Mouse (Mus musculus): ENCODE results near the gene Bag1.
"Not testable (repeated sequence)": the region's sequence is repeated elsewhere in the genome, so short reads cannot be mapped to it uniquely, and the experiment has no call there.

Bag1 gene

GRCm38 (mm10) chr4:40934369-40934768, 13.7 kb downstream of the Bag1 start:
- DNase-seq: not testable (repeated sequence)

- DNase-seq: no peak
Measured at GRCm38 (mm10) chr4:40933694-40934093, 14.4 kb downstream of the Bag1 start.

GRCm38 (mm10) chr4:40929046-40929445, 19.0 kb downstream of the Bag1 start:
- DNase-seq: no peak

- no peak for DNase-seq
Measured at GRCm38 (mm10) chr4:40925568-40925967, 22.5 kb downstream of the Bag1 start.

- no peak for DNase-seq
Measured at GRCm38 (mm10) chr4:40923087-40923651, 24.9 kb downstream of the Bag1 start.

- DNase-seq: no peak
Measured at GRCm38 (mm10) chr4:40921288-40921687, 26.8 kb downstream of the Bag1 start.

- DNase-seq: no peak
Measured at GRCm38 (mm10) chr4:40920576-40920975, 27.5 kb downstream of the Bag1 start.

- no peak for DNase-seq
Measured at GRCm38 (mm10) chr4:40919785-40920184, 28.3 kb downstream of the Bag1 start, which contains the start of gene Spink4. Spink4 (plus strand) TSS chr4:40920052.

- DNase-seq: no peak
Measured at GRCm38 (mm10) chr4:40916592-40917155, 31.4 kb downstream of the Bag1 start.

GRCm38 (mm10) chr4:40915947-40916346, 32.1 kb downstream of the Bag1 start:
- no peak for DNase-seq

- no peak for DNase-seq
Measured at GRCm38 (mm10) chr4:40914287-40914867, 33.7 kb downstream of the Bag1 start.

GRCm38 (mm10) chr4:40908261-40908969, 39.7 kb downstream of the Bag1 start:
- DNase-seq: no peak

GRCm38 (mm10) chr4:40906298-40906697, 41.8 kb downstream of the Bag1 start:
- no peak for DNase-seq

GRCm38 (mm10) chr4:40900612-40901011, 47.5 kb downstream of the Bag1 start:
- no peak for DNase-seq

- no peak for DNase-seq
Measured at GRCm38 (mm10) chr4:40900071-40900470, 48.0 kb downstream of the Bag1 start.

GRCm38 (mm10) chr4:40899264-40899663, 48.8 kb downstream of the Bag1 start:
- DNase-seq: no peak

GRCm38 (mm10) chr4:40898476-40899044, 49.5 kb downstream of the Bag1 start:
- no peak for DNase-seq

- no peak for DNase-seq
Measured at GRCm38 (mm10) chr4:40895646-40896045, 52.4 kb downstream of the Bag1 start.

GRCm38 (mm10) chr4:40895118-40895517, 53.0 kb downstream of the Bag1 start:
- no peak for DNase-seq

GRCm38 (mm10) chr4:40891206-40891605, 56.9 kb downstream of the Bag1 start:
- no peak for DNase-seq

- DNase-seq: no peak
Measured at GRCm38 (mm10) chr4:40889983-40890382, 58.1 kb downstream of the Bag1 start.

GRCm38 (mm10) chr4:40889252-40889651, 58.8 kb downstream of the Bag1 start:
- no peak for DNase-seq

GRCm38 (mm10) chr4:40888839-40889238, 59.3 kb downstream of the Bag1 start:
- DNase-seq: no peak

Measured in right cerebral cortex, postnatal 25 days (tissue).